Mouse (Mus musculus) stomach, embryonic 15.5 days (tissue): ENCODE data around the gene Opa1. TPM values are rescaled to one million over a fixed set of nuclear protein-coding genes. Genes with fewer than 3 reads are reported as not detected.

Experiments
- ATAC-seq: fragments of 200-750 bp; cut with Nextera tagmentation; 2 replicates; pipeline ENCODE4 v1.8.0; 2017; ENCODE audit warnings: low read depth, moderate number of reproducible peaks, moderate TSS enrichment; ENCODE audit not compliant: insufficient read depth, low FRiP score
- H3K27ac ChIP-seq: fragments of 300-500 bp; sonication (generic); 2 replicates; pipeline ENCODE4 v1.5.1; 2015; ENCODE audit warnings: mild to moderate bottlenecking, inconsistent platforms
- H3K27me3 ChIP-seq: fragments of 300-500 bp; sonication (generic); replicated peaks from 2 replicates; pipeline ENCODE4 v1.6.1; 2015; ENCODE audit warnings: inconsistent platforms
- H3K36me3 ChIP-seq: fragments of 300-500 bp; sonication (generic); 2 replicates; pipeline ENCODE4 v1.6.1; 2015; ENCODE audit warnings: inconsistent platforms
- H3K4me1 ChIP-seq: fragments of 300-500 bp; sonication (generic); 2 replicates; pipeline ENCODE4 v1.6.1; 2015; ENCODE audit warnings: inconsistent platforms
- H3K4me2 ChIP-seq: fragments of 300-500 bp; sonication (generic); 2 replicates; pipeline ENCODE4 v1.6.1; 2015; ENCODE audit warnings: mild to moderate bottlenecking, inconsistent platforms
- H3K4me3 ChIP-seq: fragments of 300-500 bp; sonication (generic); replicated peaks from 2 replicates; pipeline ENCODE4 v1.5.1; 2015; ENCODE audit warnings: inconsistent platforms
- H3K9ac ChIP-seq: fragments of 300-500 bp; sonication (generic); 2 replicates; pipeline ENCODE4 v1.6.1; 2015; ENCODE audit warnings: inconsistent platforms
- H3K9me3 ChIP-seq: fragments of 300-500 bp; sonication (generic); 2 replicates; pipeline ENCODE4 v1.6.1; 2016; ENCODE audit warnings: inconsistent platforms
- WGBS: fragments of 180-500 bp; shearing (Covaris S2); methylation state at CpG from one replicate; pipeline ENCODE4 v1.1.7; 2015; 5-methylcytosine and 5-hydroxymethylcytosine counted together
- polyA plus RNA-seq: library from polyadenylated mRNA; unstranded; fragments of >200 nt; fragmentation: Nextera tagmentation; extraction: Ambion mirVana; gene quantifications from 2 replicates; pipeline ENCODE4 v1.2.1, GENCODE M21; 2015

Gene Opa1
- polyA plus RNA-seq, 1 experiment from 2014 or later = 26.9 TPM

DNA sequence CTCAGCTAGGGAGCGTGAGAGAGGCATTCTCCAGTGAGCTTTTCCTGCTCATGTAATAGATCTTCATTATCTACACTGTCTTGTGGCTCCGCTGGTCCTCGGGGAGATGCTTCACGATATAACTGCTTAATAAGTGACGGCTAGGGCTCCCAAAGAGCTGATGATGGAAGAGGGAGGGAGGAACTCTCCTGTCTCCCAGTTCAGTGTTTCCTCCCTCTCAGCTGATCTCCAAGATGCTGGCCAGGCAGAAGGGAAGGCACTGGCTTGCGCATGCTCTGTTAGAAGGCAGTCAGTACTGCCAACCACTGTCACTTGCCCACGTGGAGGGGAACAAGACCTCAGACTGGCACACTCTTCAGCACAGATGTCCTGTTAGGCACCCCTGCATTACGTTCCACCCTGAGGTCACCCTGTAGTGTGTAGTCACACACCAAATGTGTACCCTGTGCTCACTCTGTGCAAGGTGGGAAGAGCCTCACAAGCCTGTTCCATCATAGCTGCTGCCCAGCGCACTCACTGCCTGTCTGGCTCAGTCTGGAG lies 115.4 kb downstream of the Opa1 start:
- 68% methylated on average over 9 of the region's 9 CpGs for WGBS
- H3K36me3 ChIP-seq = no peaks in the 10 kb centered on the region
- no peak overlapping the region for H3K9ac ChIP-seq
- H3K27me3 ChIP-seq = no peaks in the 10 kb centered on the region
- no peak overlapping the region for H3K4me2 ChIP-seq
- no peaks in the 10 kb centered on the region for H3K9me3 ChIP-seq
- no peak overlapping the region for H3K4me3 ChIP-seq
- no peak for ATAC-seq
- no peaks in the 10 kb centered on the region for H3K4me1 ChIP-seq
- no peak overlapping the region for H3K27ac ChIP-seq

Other genes with a start within 250 kb of the Opa1 start
- not detected in 2 replicates for gene Atp13a5, start 200.6 kb upstream of the Opa1 start, polyA plus RNA-seq
- 0.18 TPM in 1 of 2 replicates, not detected in the other for gene Atp13a4, start 34.5 kb upstream of the Opa1 start, polyA plus RNA-seq